Mouse (Mus musculus): Measurements from ENCODE around the gene C2cd3. TPM values are rescaled to one million over a fixed set of nuclear protein-coding genes. Genes with fewer than 3 reads are reported as not detected.
A peak's percentile ranks its signal among the peaks of the same experiment; 100 is the strongest.
"Not testable (repeated sequence)": the region's sequence is repeated elsewhere in the genome, so short reads cannot be mapped to it uniquely, and the experiment has no call there.

C2cd3 gene
- polyA plus RNA-seq, 1 experiment from 2014 or later = 8.4 TPM

DNA sequence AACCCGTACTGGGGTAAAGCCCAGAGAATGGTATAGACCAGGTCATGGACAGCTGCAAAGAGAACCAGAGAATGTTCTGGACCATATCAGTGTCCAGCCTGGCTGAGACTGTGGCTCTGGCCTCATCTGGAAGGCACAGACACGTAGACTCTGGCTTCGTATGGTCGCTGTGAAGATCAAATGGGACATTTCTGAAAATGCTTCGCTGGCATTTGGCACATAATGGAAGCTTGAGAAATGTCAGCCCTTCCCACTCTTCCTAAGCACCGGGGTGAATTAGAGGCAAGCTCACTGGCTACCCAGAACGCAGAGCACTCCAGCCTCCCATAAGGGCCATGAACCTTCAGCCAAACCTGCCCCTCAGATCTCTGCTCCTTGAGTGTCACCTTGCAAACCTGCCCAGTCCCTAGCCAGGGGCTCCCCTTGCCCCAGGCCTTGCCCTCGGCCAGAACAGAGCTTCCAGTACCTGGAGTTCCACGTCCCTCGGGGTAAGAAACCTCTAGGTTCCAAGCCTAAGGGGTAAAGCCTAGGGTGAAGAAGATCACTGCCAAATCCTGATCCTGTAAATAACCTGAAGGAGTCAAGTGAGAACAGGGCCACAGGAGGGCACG, 98.9 kb downstream of the C2cd3 start:
- 91% methylated on average over 11 of the region's 11 CpGs for WGBS (ENCODE audit: insufficient replicate concordance)

DNA sequence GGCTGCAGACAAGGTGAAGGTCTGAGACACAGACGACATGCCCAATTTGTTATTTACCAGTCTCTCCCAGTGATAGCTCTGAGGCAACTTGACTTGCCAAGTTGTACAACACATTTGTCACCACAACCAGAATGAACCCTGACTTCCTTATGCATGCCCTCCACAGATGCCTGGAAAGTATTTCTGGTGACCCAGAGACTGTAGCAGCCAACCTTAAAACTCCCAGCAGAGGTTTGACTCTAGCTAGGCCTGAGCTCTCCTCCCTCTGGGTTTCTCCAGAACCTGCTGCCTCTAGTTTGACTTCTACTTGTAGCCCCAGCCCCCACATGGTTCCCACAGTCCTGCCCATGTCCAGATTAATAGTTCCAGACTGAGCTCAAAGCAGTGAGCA, 99.4 kb downstream of the C2cd3 start:
- peaks cover 2% of the 10 kb centered on the region; the same call in 1 of the 2 replicates for H3K36me3 ChIP-seq (ENCODE audit: control insufficient read depth, insufficient read depth)
- 80% methylated on average over 1 of the region's 1 CpGs for WGBS (ENCODE audit: insufficient replicate concordance)
- H3K4me3 ChIP-seq (ENCODE audit: low read depth, low read length) = no peak overlapping the region
- no peak for ATAC-seq (ENCODE audit: low read depth)
- no peaks in the 10 kb centered on the region for H3K9me3 ChIP-seq (replicated peaks; ENCODE audit: control insufficient read depth, low read length)
- peak overlapping the region; percentile 20; the same call in 1 of the 2 replicates for H3K27ac ChIP-seq (ENCODE audit: low read length)
- H3K4me1 ChIP-seq (ENCODE audit: control insufficient read depth, low read depth, low read length) = peaks cover 34% of the 10 kb centered on the region
- H3K27me3 ChIP-seq (ENCODE audit: control insufficient read depth, insufficient read depth, low read depth, low read length) = no peaks in the 10 kb centered on the region
- H3K4me2 ChIP-seq (ENCODE audit: low read depth, low read length) = no peak overlapping the region
- H3K9ac ChIP-seq (ENCODE audit: low read depth, low read length) = no peak overlapping the region; the same call in 1 of the 2 replicates

More for the DNA sequence above, 98.9 kb downstream of the C2cd3 start:
- H3K4me3 ChIP-seq (ENCODE audit: low read depth, low read length) = no peak overlapping the region
- no peak overlapping the region for H3K4me2 ChIP-seq (ENCODE audit: low read depth, low read length)
- no peaks in the 10 kb centered on the region for H3K27me3 ChIP-seq (ENCODE audit: control insufficient read depth, insufficient read depth, low read depth, low read length)
- H3K9ac ChIP-seq (ENCODE audit: low read depth, low read length) = no peak overlapping the region; the same call in 1 of the 2 replicates
- H3K9me3 ChIP-seq (replicated peaks; ENCODE audit: control insufficient read depth, low read length) = no peaks in the 10 kb centered on the region
- peaks cover 38% of the 10 kb centered on the region for H3K4me1 ChIP-seq (ENCODE audit: control insufficient read depth, low read depth, low read length)
- peak overlapping the region; percentile 42; the same call in 1 of the 2 replicates for H3K27ac ChIP-seq (ENCODE audit: low read length)
- no peak for ATAC-seq (ENCODE audit: low read depth)
- peaks cover 2% of the 10 kb centered on the region; the same call in 1 of the 2 replicates for H3K36me3 ChIP-seq (ENCODE audit: control insufficient read depth, insufficient read depth)

DNA sequence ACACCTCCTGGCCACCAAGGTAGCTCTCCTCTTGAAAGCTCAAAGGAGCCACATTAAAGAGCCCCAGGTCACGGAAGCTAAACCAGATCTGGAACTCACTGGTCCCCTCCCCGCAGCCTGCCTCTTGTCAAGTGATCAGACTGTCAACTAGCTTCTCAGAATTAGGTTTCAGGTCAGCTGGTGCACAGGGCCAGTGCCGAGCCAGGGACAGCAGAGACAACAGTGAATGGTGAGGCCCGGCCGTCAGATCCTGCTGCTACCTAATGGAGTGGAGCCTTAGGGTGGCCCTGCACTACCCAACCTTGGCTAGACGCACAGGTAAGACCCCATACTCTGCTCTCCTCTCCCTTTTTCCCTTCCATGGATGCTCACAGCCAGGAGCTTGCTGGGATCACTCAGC, 100.7 kb downstream of the C2cd3 start, which contains the start of gene Ucp3:
TSS of gene Ucp3 (plus strand) at position 214 of the 400 bp plus-strand sequence.
- peak within 1 kb of the TSS; percentile 18; the same call in 1 of the 2 replicates for H3K27ac ChIP-seq (ENCODE audit: low read length)
- ATAC-seq (ENCODE audit: low read depth) = no peak

DNA sequence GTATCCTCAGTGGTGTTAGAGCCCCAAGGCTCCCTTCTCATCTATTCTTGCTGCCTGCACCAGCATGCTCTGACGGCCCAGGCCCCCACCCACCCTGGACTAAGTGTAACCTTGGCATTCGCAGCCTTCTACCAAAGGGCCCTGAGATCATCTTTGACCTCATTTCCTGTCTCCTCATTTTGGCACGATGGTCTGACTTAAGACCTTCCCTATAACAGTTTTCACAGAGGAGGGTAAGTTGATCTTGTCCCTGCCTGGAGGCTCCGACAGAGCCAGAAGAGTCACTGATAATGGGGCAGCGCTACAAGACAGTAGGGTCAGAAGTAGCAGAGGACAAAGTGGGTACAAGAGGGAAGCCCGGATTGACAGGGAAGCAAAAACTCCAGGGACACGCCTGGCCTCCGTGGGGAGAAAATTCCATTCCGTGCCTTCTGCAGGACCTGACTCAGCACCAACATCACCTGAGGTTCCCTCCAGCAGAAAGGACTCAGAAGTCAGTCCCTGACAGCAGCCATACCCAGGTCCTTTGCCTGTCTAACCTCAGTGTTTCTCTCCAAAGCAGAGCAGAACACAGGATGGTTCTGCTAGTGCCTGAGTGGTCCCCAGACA, 101.9 kb downstream of the C2cd3 start:
- 68% methylated on average over 9 of the region's 9 CpGs for WGBS (ENCODE audit: insufficient replicate concordance)
- Histone ChIP-seq H3K27me3 (ENCODE audit: control insufficient read depth, insufficient read depth, low read depth, low read length) (no peaks in the 10 kb centered on the region), H3K9me3 (replicated peaks; ENCODE audit: control insufficient read depth, low read length) (no peaks in the 10 kb centered on the region), H3K4me2 (ENCODE audit: low read depth, low read length) (no peak overlapping the region), H3K27ac (ENCODE audit: low read length) (no peak overlapping the region), H3K4me1 (ENCODE audit: control insufficient read depth, low read depth, low read length) (peaks cover 17% of the 10 kb centered on the region), H3K36me3 (ENCODE audit: control insufficient read depth, insufficient read depth) (peaks cover 2% of the 10 kb centered on the region; the same call in 1 of the 2 replicates), H3K4me3 (ENCODE audit: low read depth, low read length) (no peak overlapping the region), H3K9ac (ENCODE audit: low read depth, low read length) (no peak overlapping the region)
- ATAC-seq (ENCODE audit: low read depth) = no peak

More for the DNA sequence above, 100.7 kb downstream of the C2cd3 start, which contains the start of gene Ucp3:
- no peaks in the 10 kb centered on the region for H3K9me3 ChIP-seq (replicated peaks; ENCODE audit: control insufficient read depth, low read length)
- H3K36me3 ChIP-seq (ENCODE audit: control insufficient read depth, insufficient read depth) = peaks cover 2% of the 10 kb centered on the region; the same call in 1 of the 2 replicates
- no peak within 1 kb of the TSS for H3K4me2 ChIP-seq (ENCODE audit: low read depth, low read length)
- H3K9ac ChIP-seq (ENCODE audit: low read depth, low read length) = no peak within 1 kb of the TSS
- peaks cover 29% of the 10 kb centered on the region for H3K4me1 ChIP-seq (ENCODE audit: control insufficient read depth, low read depth, low read length)
- no peaks in the 10 kb centered on the region for H3K27me3 ChIP-seq (ENCODE audit: control insufficient read depth, insufficient read depth, low read depth, low read length)
- no peak within 1 kb of the TSS for H3K4me3 ChIP-seq (ENCODE audit: low read depth, low read length)
- 80% methylated on average over 6 of the region's 6 CpGs for WGBS (ENCODE audit: insufficient replicate concordance)

DNA sequence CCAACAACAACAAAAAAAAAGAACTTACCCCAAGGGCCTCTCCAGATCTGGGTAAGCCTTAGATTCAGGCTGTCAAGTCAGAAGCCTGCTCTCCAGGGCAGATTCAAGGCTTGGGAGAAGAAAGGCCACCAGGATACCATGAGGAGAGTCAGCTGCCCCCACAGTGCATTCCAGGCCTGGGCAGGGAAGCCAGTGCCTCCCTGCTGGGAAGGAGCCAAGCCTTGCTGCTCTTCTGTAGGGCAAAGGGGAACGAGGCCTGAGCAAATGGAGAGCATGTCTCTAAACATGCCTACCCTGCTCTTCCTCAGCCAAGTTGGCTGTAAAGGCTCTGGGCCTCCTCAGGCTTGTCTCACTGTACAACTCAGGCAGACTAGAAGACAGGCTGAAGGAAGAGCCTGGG, 102.6 kb downstream of the C2cd3 start:
- 0 out of 2 replicates have a peak, but pooled peaks have one; percentile 31 for ATAC-seq (ENCODE audit: low read depth)
- H3K27ac ChIP-seq (ENCODE audit: low read length) = no peak overlapping the region
- H3K9ac ChIP-seq (ENCODE audit: low read depth, low read length) = no peak overlapping the region
- H3K4me2 ChIP-seq (ENCODE audit: low read depth, low read length) = no peak overlapping the region
- H3K36me3 ChIP-seq (ENCODE audit: control insufficient read depth, insufficient read depth) = no peaks in the 10 kb centered on the region
- H3K4me3 ChIP-seq (ENCODE audit: low read depth, low read length) = no peak overlapping the region
- 55% methylated on average over 1 of the region's 1 CpGs for WGBS (ENCODE audit: insufficient replicate concordance)
- no peaks in the 10 kb centered on the region for H3K9me3 ChIP-seq (replicated peaks; ENCODE audit: control insufficient read depth, low read length)
- no peaks in the 10 kb centered on the region for H3K27me3 ChIP-seq (ENCODE audit: control insufficient read depth, insufficient read depth, low read depth, low read length)
- H3K4me1 ChIP-seq (ENCODE audit: control insufficient read depth, low read depth, low read length) = peaks cover 13% of the 10 kb centered on the region

DNA sequence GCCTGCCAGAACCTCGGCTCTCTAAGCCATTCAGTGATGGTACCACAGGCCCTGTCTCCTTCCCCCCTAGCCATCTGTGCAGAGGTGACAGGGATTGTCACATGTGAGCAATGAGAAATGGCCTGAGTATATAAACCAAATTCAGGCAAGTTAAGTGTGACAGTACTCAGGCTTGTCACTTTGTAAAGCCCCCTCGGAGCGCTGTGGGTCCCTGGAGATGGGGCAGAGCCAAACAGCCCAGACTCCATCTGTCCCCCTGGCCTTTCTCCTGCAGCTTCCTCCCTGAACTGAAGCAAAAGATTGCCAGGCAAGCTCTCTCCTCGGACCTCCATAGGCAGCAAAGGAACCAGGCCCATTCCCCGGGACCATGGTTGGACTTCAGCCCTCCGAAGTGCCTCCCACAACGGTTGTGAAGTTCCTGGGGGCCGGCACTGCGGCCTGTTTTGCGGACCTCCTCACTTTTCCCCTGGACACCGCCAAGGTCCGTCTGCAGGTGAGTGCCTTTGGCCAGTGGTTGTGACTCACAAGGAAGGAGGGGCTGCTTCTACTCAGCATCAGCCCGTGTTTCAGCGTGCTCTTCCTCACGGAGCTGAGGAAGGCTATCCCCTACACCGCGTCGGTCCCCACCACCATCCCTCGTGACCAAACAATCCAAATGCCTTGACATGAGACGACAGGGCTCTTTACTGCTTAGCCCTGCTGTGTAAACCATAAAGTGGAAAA, 107.2 kb downstream of the C2cd3 start:
- Histone ChIP-seq H3K4me2 (ENCODE audit: low read depth, low read length) (no peak overlapping the region), H3K9ac (ENCODE audit: low read depth, low read length) (no peak overlapping the region), H3K36me3 (ENCODE audit: control insufficient read depth, insufficient read depth) (no peaks in the 10 kb centered on the region), H3K4me1 (ENCODE audit: control insufficient read depth, low read depth, low read length) (peaks cover 13% of the 10 kb centered on the region), H3K4me3 (ENCODE audit: low read depth, low read length) (no peak overlapping the region), H3K9me3 (replicated peaks; ENCODE audit: control insufficient read depth, low read length) (no peaks in the 10 kb centered on the region), H3K27ac (ENCODE audit: low read length) (no peak overlapping the region), H3K27me3 (ENCODE audit: control insufficient read depth, insufficient read depth, low read depth, low read length) (no peaks in the 10 kb centered on the region)
- ATAC-seq (ENCODE audit: low read depth) = no peak
- 78% methylated on average over 20 of the region's 20 CpGs for WGBS (ENCODE audit: insufficient replicate concordance)

DNA sequence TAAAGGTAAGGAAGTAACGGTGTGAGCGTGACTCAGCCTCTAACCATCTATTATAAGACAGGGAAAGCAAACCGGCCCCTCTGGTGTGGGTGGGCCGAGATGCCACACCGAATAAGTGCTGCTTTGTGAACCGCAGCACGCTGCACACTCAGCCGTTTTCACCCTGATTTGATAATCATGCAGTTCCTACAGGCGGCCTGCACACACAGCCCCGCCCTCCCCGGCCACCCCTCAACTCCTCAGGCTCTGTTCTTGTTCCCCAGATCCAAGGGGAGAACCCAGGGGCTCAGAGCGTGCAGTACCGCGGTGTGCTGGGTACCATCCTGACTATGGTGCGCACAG, 107.8 kb downstream of the C2cd3 start:
- Histone ChIP-seq H3K4me1 (ENCODE audit: control insufficient read depth, low read depth, low read length) (peaks cover 12% of the 10 kb centered on the region), H3K4me2 (ENCODE audit: low read depth, low read length) (no peak overlapping the region), H3K9ac (ENCODE audit: low read depth, low read length) (no peak overlapping the region), H3K4me3 (ENCODE audit: low read depth, low read length) (no peak overlapping the region), H3K9me3 (replicated peaks; ENCODE audit: control insufficient read depth, low read length) (no peaks in the 10 kb centered on the region), H3K27me3 (ENCODE audit: control insufficient read depth, insufficient read depth, low read depth, low read length) (no peaks in the 10 kb centered on the region), H3K27ac (ENCODE audit: low read length) (no peak overlapping the region), H3K36me3 (ENCODE audit: control insufficient read depth, insufficient read depth) (no peaks in the 10 kb centered on the region)
- ATAC-seq (ENCODE audit: low read depth) = no peak
- 57% methylated on average over 15 of the region's 15 CpGs for WGBS (ENCODE audit: insufficient replicate concordance)

DNA sequence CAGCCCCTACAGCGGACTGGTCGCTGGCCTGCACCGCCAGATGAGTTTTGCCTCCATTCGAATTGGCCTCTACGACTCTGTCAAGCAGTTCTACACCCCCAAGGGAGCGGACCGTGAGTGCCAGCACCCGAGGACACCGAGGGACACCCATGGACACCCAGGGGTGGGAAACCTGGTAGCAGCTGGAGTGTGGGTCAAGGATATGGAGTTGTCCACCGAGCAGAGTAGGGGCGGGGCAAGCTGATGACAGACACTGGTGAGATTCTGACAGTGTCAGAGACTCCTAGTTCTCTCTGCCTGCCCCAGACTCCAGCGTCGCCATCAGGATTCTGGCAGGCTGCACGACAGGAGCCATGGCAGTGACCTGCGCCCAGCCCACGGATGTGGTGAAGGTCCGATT, 108.1 kb downstream of the C2cd3 start:
- H3K4me3 ChIP-seq (ENCODE audit: low read depth, low read length) = no peak overlapping the region
- H3K27ac ChIP-seq (ENCODE audit: low read length) = no peak overlapping the region
- no peak for ATAC-seq (ENCODE audit: low read depth)
- no peaks in the 10 kb centered on the region for H3K9me3 ChIP-seq (replicated peaks; ENCODE audit: control insufficient read depth, low read length)
- no peaks in the 10 kb centered on the region for H3K36me3 ChIP-seq (ENCODE audit: control insufficient read depth, insufficient read depth)
- WGBS (ENCODE audit: insufficient replicate concordance) = 79% methylated on average over 17 of the region's 17 CpGs
- no peak overlapping the region for H3K4me2 ChIP-seq (ENCODE audit: low read depth, low read length)
- no peak overlapping the region for H3K9ac ChIP-seq (ENCODE audit: low read depth, low read length)
- peaks cover 12% of the 10 kb centered on the region for H3K4me1 ChIP-seq (ENCODE audit: control insufficient read depth, low read depth, low read length)
- H3K27me3 ChIP-seq (ENCODE audit: control insufficient read depth, insufficient read depth, low read depth, low read length) = no peaks in the 10 kb centered on the region

DNA sequence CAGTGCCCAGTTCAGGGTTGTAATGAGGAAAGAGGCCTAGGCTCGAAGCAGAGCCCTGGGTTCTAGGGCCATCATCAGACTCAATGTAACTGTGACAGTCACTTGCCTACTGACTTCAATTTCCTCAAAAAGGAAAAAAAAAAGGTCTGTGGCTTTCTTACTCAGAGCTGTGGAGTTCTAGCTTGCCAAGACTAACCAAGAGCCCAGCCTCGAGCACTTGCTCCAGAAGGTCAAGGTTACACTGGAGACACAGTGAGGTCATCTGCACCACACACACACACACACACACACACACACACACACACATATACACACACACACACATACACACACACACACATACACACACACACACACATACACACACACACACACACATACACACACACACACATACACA, 110.0 kb downstream of the C2cd3 start:
- H3K4me3 ChIP-seq (ENCODE audit: low read depth, low read length); H3K4me2 ChIP-seq (ENCODE audit: low read depth, low read length); H3K27ac ChIP-seq (ENCODE audit: low read length); H3K36me3 ChIP-seq (ENCODE audit: control insufficient read depth, insufficient read depth); H3K27me3 ChIP-seq (ENCODE audit: control insufficient read depth, insufficient read depth, low read depth, low read length); ATAC-seq (ENCODE audit: low read depth); H3K9me3 ChIP-seq (replicated peaks; ENCODE audit: control insufficient read depth, low read length); H3K9ac ChIP-seq (ENCODE audit: low read depth, low read length): not testable (repeated sequence)
- WGBS (ENCODE audit: insufficient replicate concordance) = 63% methylated on average over 2 of the region's 2 CpGs
- peaks cover 12% of the 10 kb centered on the region for H3K4me1 ChIP-seq (ENCODE audit: control insufficient read depth, low read depth, low read length)
